Mouse (Mus musculus) hindbrain, embryonic 11.5 days (tissue): ENCODE results near the gene Cntnap5c. TPM values are rescaled to one million over a fixed set of nuclear protein-coding genes. Genes with fewer than 3 reads are reported as not detected.
A peak's percentile ranks its signal among the peaks of the same experiment; 100 is the strongest.
"Not testable (repeated sequence)": the region's sequence is repeated elsewhere in the genome, so short reads cannot be mapped to it uniquely, and the experiment has no call there.

Experiments used
- ATAC-seq: fragments of 200-750 bp; cut with Nextera tagmentation; 2 replicates; pipeline ENCODE4 v1.8.0; 2017; ENCODE audit warnings: mild to moderate bottlenecking, moderate TSS enrichment, moderate library complexity; ENCODE audit not compliant: low FRiP score
- DNase-seq: peaks from one replicate; pipeline ENCODE4 v3.0.0-alpha.2; 2015; ENCODE audit warnings: low spot score
- H3K27ac ChIP-seq: fragments of 300-500 bp; sonication (generic); 2 replicates; pipeline ENCODE4 v1.5.1; 2014; ENCODE audit warnings: mild to moderate bottlenecking, low read depth, low read length
- H3K27me3 ChIP-seq: fragments of 300-500 bp; sonication (generic); 2 replicates; pipeline ENCODE4 v1.6.1; 2014; ENCODE audit warnings: mild to moderate bottlenecking, low read length, moderate library complexity, mixed read lengths; ENCODE audit not compliant: control insufficient read depth, insufficient read depth
- H3K36me3 ChIP-seq: fragments of 300-500 bp; sonication (generic); 2 replicates; pipeline ENCODE4 v1.6.1; 2014; ENCODE audit warnings: mild to moderate bottlenecking, low read length, moderate library complexity, mixed read lengths; ENCODE audit not compliant: control insufficient read depth, insufficient read depth
- H3K4me1 ChIP-seq: fragments of 300-500 bp; sonication (generic); replicated peaks from 2 replicates; pipeline ENCODE4 v1.6.1; 2014; ENCODE audit warnings: low read length, mixed read lengths; ENCODE audit not compliant: control insufficient read depth, insufficient read depth
- H3K4me2 ChIP-seq: fragments of 300-500 bp; sonication (generic); replicated peaks from 2 replicates; pipeline ENCODE4 v1.6.1; 2014; ENCODE audit warnings: mild to moderate bottlenecking, low read depth, low read length
- H3K4me3 ChIP-seq: fragments of 300-500 bp; sonication (generic); 2 replicates; pipeline ENCODE4 v1.5.1; 2014; ENCODE audit warnings: low read depth, low read length
- H3K9ac ChIP-seq: fragments of 300-500 bp; sonication (generic); 2 replicates; pipeline ENCODE4 v1.6.1; 2014; ENCODE audit warnings: low read depth, low read length
- H3K9me3 ChIP-seq: fragments of 300-500 bp; sonication (generic); 2 replicates; pipeline ENCODE4 v1.6.1; 2016; ENCODE audit warnings: low read length; ENCODE audit not compliant: control insufficient read depth
- WGBS: fragments of 180-500 bp; shearing (Covaris S2); extraction: QIAGEN DNeasy Blood & Tissue Kit; methylation state at CpG from one replicate; pipeline ENCODE4 v1.1.7; 2014; 5-methylcytosine and 5-hydroxymethylcytosine counted together
- polyA plus RNA-seq: library from polyadenylated mRNA; unstranded; fragments of >200 nt; fragmentation: Nextera tagmentation; extraction: Ambion mirVana; gene quantifications from 2 replicates; pipeline ENCODE4 v1.2.1, GENCODE M21; 2014

Cntnap5c gene
- polyA plus RNA-seq, 1 experiment from 2014 or later = not detected

DNA sequence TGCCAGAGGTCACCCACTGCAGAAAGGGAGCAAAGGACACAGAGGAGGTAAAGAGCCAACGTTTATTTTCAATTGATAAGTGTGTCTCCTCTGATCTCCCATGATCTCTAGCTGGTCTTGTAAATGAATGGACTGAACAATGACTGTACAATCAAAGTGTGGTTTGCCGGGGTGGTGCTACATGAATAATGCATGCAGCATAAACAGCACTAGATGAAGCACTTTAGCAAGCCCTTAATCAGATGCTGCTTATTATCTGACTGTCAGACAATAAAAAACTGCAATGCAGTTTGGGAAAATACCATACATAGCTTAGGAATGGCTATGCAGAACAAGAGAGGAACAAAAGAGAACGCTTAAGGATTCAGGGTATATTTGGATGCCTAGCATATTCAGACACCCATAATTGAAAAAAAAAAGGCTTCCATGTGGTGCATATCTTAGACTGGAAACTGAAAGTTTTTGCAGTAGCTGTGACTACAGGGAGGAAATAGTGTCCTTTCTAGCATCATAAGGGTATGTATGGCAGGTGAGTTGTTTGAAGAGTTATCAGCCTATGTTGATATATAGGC lies 30.1 kb downstream of the Cntnap5c start:
- H3K27me3 ChIP-seq = no peaks in the 10 kb centered on the region
- no peak overlapping the region for H3K4me3 ChIP-seq
- 38% methylated on average over 3 of the region's 3 CpGs for WGBS
- no peak overlapping the region for H3K4me2 ChIP-seq
- no peaks in the 10 kb centered on the region for H3K9me3 ChIP-seq
- H3K36me3 ChIP-seq = no peaks in the 10 kb centered on the region
- DNase-seq (peak; percentile 6), ATAC-seq (peak; percentile 84)
- no peak overlapping the region for H3K27ac ChIP-seq
- H3K9ac ChIP-seq = no peak overlapping the region
- H3K4me1 ChIP-seq = no peaks in the 10 kb centered on the region

DNA sequence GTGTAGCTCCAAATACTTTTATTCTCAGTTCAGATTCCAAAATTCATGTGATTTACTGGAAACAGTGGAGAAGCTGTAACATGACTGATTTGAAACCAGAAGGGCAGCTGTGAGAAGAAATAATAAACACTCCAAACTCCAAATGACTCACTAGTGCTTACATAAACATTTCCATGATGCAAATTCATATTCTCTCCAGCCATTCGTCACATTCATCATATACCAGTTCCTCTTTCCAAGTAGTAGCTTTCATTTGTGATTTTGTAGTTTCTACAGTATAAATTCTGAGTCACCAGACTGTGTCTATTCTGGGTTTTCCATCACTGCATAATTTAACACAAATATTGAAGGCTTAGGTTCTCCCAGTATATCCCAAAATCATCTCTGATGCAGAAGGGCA lies 31.8 kb downstream of the Cntnap5c start:
- no peak for ATAC-seq

GRCm38 (mm10) chr17:57837090-57837971 lies 68.0 kb downstream of the Cntnap5c start:
- H3K27me3 ChIP-seq = no peaks in the 10 kb centered on the region
- H3K4me3 ChIP-seq = no peak overlapping the region
- no peak overlapping the region for H3K27ac ChIP-seq
- DNase-seq (no peak), ATAC-seq (no peak)
- no peak overlapping the region for H3K4me2 ChIP-seq
- H3K9ac ChIP-seq = no peak overlapping the region
- H3K36me3 ChIP-seq = no peaks in the 10 kb centered on the region
- no peaks in the 10 kb centered on the region for H3K9me3 ChIP-seq
- H3K4me1 ChIP-seq = no peaks in the 10 kb centered on the region

More for the DNA sequence above, 31.8 kb downstream of the Cntnap5c start:
- no peak overlapping the region for H3K4me2 ChIP-seq
- DNase-seq = no peak
- H3K9ac ChIP-seq = no peak overlapping the region
- H3K4me1 ChIP-seq = no peaks in the 10 kb centered on the region
- 68% methylated on average over 1 of the region's 1 CpGs for WGBS
- H3K36me3 ChIP-seq = no peaks in the 10 kb centered on the region
- no peaks in the 10 kb centered on the region for H3K27me3 ChIP-seq
- no peak overlapping the region for H3K27ac ChIP-seq
- H3K9me3 ChIP-seq = no peaks in the 10 kb centered on the region
- H3K4me3 ChIP-seq = no peak overlapping the region

GRCm38 (mm10) chr17:57855811-57856210 lies 86.4 kb downstream of the Cntnap5c start:
- not testable (repeated sequence) for DNase-seq, H3K9me3 ChIP-seq, H3K36me3 ChIP-seq, H3K4me3 ChIP-seq, H3K27ac ChIP-seq, H3K27me3 ChIP-seq, ATAC-seq, H3K9ac ChIP-seq, H3K4me1 ChIP-seq, H3K4me2 ChIP-seq
- WGBS = no CpG with 5 or more reads among the region's 4 CpGs

DNA sequence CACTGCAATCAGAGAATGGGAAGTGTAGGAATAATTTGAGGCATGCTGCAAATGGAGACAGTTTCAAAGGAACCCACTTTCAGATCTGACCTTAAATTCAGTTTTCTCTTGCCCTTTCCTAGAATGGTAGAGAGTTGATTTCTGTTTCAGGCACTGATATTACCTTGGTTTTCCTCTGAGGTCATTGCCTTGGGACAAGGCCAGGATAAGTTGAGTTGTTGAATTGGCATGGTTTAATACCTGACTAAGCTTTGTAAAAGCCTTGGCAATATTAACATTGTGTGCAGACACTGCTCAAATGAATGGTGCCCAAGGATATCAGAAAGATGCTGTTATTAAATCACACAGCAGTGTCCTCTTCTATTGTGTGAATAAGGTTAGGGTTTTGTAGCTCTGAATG lies 96.6 kb downstream of the Cntnap5c start:
- Histone ChIP-seq H3K36me3 (no peaks in the 10 kb centered on the region), H3K9me3 (no peaks in the 10 kb centered on the region), H3K4me2 (no peak overlapping the region), H3K9ac (no peak overlapping the region), H3K27me3 (no peaks in the 10 kb centered on the region), H3K4me3 (no peak overlapping the region), H3K27ac (no peak overlapping the region), H3K4me1 (no peaks in the 10 kb centered on the region)
- DNase-seq (no peak), ATAC-seq (no peak)

DNA sequence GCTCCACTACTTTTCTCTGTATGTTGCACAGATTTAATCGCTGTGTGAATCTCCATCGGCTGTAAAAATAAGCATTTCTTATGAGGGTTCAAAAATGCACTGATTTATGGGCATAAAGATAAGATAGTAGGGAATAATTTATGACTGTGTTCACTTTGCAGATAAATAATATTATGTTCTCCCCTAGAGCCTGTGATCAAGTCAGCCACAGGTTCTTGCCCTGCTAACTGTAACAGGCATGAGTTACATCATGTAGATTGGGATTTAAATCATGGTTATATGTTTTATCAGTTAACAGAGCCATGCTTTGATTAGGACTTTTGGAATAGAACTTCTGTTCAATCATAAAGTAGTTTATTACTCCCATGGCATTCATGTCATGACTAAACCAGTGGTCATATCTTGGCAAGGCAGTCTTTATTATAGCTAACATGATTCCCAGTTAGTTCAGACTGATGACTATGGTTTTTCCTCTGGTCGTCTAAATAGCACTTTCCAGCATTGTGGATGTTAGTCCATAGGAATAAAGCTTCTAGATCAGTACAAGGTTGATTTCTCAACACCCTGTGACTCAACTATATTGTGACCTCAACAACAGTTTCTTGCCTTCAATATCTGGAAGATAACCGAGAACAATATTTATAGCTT lies 118.5 kb downstream of the Cntnap5c start:
- WGBS = 83% methylated on average over 4 of the region's 4 CpGs
- DNase-seq (no peak), ATAC-seq (no peak)
- no peak overlapping the region for H3K9ac ChIP-seq
- no peak overlapping the region for H3K27ac ChIP-seq
- H3K9me3 ChIP-seq = no peaks in the 10 kb centered on the region
- H3K36me3 ChIP-seq = no peaks in the 10 kb centered on the region
- H3K4me1 ChIP-seq = no peaks in the 10 kb centered on the region
- no peak overlapping the region for H3K4me2 ChIP-seq
- H3K27me3 ChIP-seq = no peaks in the 10 kb centered on the region
- H3K4me3 ChIP-seq = no peak overlapping the region

DNA sequence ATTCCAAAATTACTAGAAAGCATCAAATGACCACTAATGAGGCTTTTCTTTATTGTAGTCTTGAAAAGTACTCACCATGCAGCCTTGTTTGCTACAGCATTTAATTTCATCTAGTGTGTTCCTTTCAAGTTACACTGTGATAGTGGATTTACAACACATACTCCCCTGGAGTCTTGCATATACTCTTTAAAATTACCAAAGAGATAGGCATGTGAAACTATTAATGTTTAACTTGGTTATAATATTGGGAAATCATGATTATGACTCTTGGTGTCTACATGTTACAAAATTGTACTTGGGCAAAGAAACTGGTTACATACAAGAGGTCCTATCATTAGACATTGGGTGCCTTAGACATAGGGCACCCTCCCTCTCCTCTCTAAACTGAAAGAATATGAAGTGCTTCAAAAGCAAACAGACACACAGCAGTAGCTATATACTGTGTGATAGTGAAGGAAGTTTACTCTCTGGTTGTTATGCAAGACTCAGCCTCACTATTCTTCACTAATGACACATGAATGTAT lies 142.5 kb downstream of the Cntnap5c start:
- Histone ChIP-seq H3K36me3 (no peaks in the 10 kb centered on the region), H3K9me3 (no peaks in the 10 kb centered on the region), H3K4me1 (no peaks in the 10 kb centered on the region), H3K9ac (no peak overlapping the region), H3K27me3 (no peaks in the 10 kb centered on the region), H3K27ac (no peak overlapping the region), H3K4me3 (no peak overlapping the region), H3K4me2 (no peak overlapping the region)
- no peak for ATAC-seq
- DNase-seq = no peak

DNA sequence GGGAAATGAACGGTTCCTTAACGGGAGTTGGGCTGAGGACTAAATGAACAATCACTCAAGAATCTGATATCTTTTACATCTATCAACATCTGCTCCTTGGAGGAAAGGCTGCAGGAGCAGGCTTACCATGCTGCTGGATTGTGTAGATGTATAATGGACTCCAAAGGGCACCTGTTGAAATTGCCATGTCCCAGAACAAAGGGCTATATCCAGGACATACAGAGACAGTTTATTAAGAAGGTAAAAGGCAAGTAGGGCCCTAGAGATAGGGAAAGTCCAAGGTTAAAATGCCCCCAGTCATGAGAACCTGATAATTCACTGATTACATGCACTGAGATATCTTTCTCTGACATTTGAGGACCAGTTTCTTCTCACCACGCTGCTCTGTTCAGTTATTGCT lies 214.9 kb downstream of the Cntnap5c start:
- Histone ChIP-seq H3K9ac (no peak overlapping the region), H3K4me2 (no peak overlapping the region), H3K27me3 (no peaks in the 10 kb centered on the region), H3K4me1 (no peaks in the 10 kb centered on the region), H3K27ac (no peak overlapping the region), H3K4me3 (no peak overlapping the region), H3K36me3 (no peaks in the 10 kb centered on the region), H3K9me3 (no peaks in the 10 kb centered on the region)
- DNase-seq (no peak), ATAC-seq (no peak)
- 76% methylated on average over 3 of the region's 3 CpGs for WGBS
